Mouse (Mus musculus) embryonic facial prominence, embryonic 10.5 days (tissue): ENCODE results near the gene Itfg2. TPM values are rescaled to one million over a fixed set of nuclear protein-coding genes. Genes with fewer than 3 reads are reported as not detected.

ENCODE experiments used
- DNase-seq: peaks from one replicate; pipeline ENCODE4 v3.0.0-alpha.2; 2017; ENCODE audit warnings: low spot score
- H3K27ac ChIP-seq: fragments of 300-500 bp; sonication (generic); replicated peaks from 2 replicates; pipeline ENCODE4 v1.5.1; 2016; ENCODE audit warnings: mild to moderate bottlenecking
- H3K27me3 ChIP-seq: fragments of 300-500 bp; sonication (generic); replicated peaks from 2 replicates; pipeline ENCODE4 v1.6.1; 2016; ENCODE audit warnings: low read depth, mild to moderate bottlenecking; ENCODE audit not compliant: poor library complexity, severe bottlenecking
- H3K36me3 ChIP-seq: fragments of 300-500 bp; sonication (generic); replicated peaks from 2 replicates; pipeline ENCODE4 v1.6.1; 2016; ENCODE audit warnings: mild to moderate bottlenecking, moderate library complexity
- H3K4me1 ChIP-seq: fragments of 300-500 bp; sonication (generic); 2 replicates; pipeline ENCODE4 v1.6.1; 2016
- H3K4me3 ChIP-seq: fragments of 300-500 bp; sonication (generic); 2 replicates; pipeline ENCODE4 v1.5.1; 2016; ENCODE audit warnings: mild to moderate bottlenecking, moderate library complexity
- H3K9me3 ChIP-seq: fragments of 300-500 bp; sonication (generic); 2 replicates; pipeline ENCODE4 v1.6.1; 2016; ENCODE audit warnings: mild to moderate bottlenecking
- WGBS: fragments of 180-500 bp; shearing (Covaris S2); methylation state at CpG from one replicate; pipeline ENCODE4 v1.1.7; 2016; 5-methylcytosine and 5-hydroxymethylcytosine counted together
- polyA plus RNA-seq: library from polyadenylated mRNA; unstranded; fragments of >200 nt; fragmentation: Nextera tagmentation; extraction: Ambion mirVana; gene quantifications from 2 replicates; pipeline ENCODE4 v1.2.1, GENCODE M21; 2016

The Itfg2 gene
- polyA plus RNA-seq, 1 experiment from 2014 or later = 39.0 TPM

GRCm38 (mm10) chr6:128370040-128370439 lies 54.7 kb downstream of the Itfg2 start:
- Histone ChIP-seq H3K4me1 (peaks cover 23% of the 10 kb centered on the region), H3K27me3 (no peaks in the 10 kb centered on the region), H3K27ac (no peak overlapping the region), H3K36me3 (peaks cover 100% of the 10 kb centered on the region), H3K9me3 (no peaks in the 10 kb centered on the region), H3K4me3 (no peak overlapping the region)
- WGBS = 95% methylated on average over 5 of the region's 5 CpGs
- no peak for DNase-seq

DNA sequence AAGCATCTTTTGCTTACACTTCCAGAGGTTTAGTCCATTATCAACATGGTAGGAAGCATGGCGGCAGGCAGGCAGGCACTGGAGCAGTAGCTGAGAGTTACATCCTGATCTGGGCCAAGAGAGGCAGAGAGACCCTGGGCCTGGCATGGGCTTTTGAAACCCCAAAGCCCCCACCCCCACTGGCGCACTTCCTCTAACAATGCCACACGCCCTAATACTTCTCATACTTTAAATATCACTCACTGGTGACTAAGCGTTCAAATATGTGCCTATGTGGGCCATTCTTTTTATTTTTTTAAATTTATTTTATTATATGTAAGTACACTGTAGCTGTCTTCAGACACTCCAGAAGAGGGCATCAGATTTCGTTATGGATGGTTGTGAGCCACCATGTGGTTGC lies 58.3 kb downstream of the Itfg2 start:
- Histone ChIP-seq H3K27ac (no peak overlapping the region), H3K9me3 (no peaks in the 10 kb centered on the region), H3K27me3 (no peaks in the 10 kb centered on the region), H3K36me3 (peaks cover 72% of the 10 kb centered on the region), H3K4me1 (peaks cover 23% of the 10 kb centered on the region), H3K4me3 (no peak overlapping the region)
- 96% methylated on average over 5 of the region's 5 CpGs for WGBS
- no peak for DNase-seq

DNA sequence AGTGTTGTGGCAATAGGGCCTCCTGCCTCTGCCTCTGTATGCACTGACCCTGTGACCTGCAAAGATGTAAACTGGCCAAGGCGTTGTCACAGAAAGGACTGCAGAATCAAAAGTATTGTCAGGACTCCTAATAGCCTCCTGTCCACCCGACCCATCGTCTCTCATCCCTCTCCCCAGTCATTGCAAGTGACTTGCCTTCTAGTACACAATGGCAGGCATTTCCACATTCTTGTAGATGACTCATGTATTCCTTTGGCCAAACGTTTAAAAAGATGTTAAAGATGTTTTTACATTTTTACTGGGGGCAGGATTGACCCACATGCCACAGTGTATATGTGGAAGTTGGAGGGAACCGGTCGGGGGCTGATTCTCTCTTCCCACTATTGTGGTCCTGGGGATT lies 60.0 kb downstream of the Itfg2 start:
- no peaks in the 10 kb centered on the region for H3K27me3 ChIP-seq
- no peaks in the 10 kb centered on the region for H3K9me3 ChIP-seq
- 85% methylated on average over 6 of the region's 6 CpGs for WGBS
- DNase-seq = no peak
- H3K4me3 ChIP-seq = peak overlapping the region; percentile 21; the same call in 1 of the 2 replicates
- no peak overlapping the region for H3K27ac ChIP-seq
- peaks cover 40% of the 10 kb centered on the region for H3K4me1 ChIP-seq
- peaks cover 63% of the 10 kb centered on the region for H3K36me3 ChIP-seq

- Histone ChIP-seq H3K27me3 (no peaks in the 10 kb centered on the region), H3K4me3 (peak overlapping the region; percentile 88), H3K27ac (peak overlapping the region; percentile 96), H3K9me3 (no peaks in the 10 kb centered on the region), H3K4me1 (peaks cover 43% of the 10 kb centered on the region), H3K36me3 (peaks cover 59% of the 10 kb centered on the region)
- WGBS = 1% methylated on average over 46 of the region's 46 CpGs
- no peak for DNase-seq
Observed at GRCm38 (mm10) chr6:128363007-128363825, 61.5 kb downstream of the Itfg2 start.

GRCm38 (mm10) chr6:128362381-128363006 lies 62.2 kb downstream of the Itfg2 start, which contains the start of the genes Rhno1 and Foxm1:
Rhno1 (minus strand) TSS chr6:128362911.
Foxm1 (plus strand) TSS chr6:128362967.
- DNase-seq = peak; percentile 92
- no peaks in the 10 kb centered on the region for H3K27me3 ChIP-seq
- H3K27ac ChIP-seq = peak within 1 kb of the TSS; percentile 96
- peaks cover 43% of the 10 kb centered on the region for H3K4me1 ChIP-seq
- H3K36me3 ChIP-seq = peaks cover 59% of the 10 kb centered on the region
- peak within 1 kb of the TSS; percentile 88 for H3K4me3 ChIP-seq
- under 1% methylated on average over 75 of the region's 76 CpGs for WGBS
- H3K9me3 ChIP-seq = no peaks in the 10 kb centered on the region

DNA sequence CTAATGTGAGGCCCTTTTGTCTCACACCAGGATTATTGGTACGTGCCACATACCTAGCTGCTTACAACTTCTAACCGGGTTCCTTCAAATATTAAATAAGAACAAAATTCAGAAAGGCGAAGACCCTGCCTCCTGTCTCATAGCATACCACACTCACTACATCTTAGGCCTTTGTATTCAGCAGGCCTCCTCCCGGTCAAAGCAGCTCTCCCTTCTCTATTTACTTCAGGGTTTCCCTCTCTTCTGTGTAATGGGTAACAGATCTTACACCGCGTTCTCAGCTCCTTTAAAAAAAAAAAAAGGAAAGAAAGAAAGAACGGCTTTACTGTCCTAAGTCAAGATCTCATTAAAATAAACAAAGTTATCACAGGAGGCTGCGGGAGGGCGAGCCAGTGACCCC lies 62.8 kb downstream of the Itfg2 start:
- H3K27me3 ChIP-seq = no peaks in the 10 kb centered on the region
- 17% methylated on average over 9 of the region's 9 CpGs for WGBS
- H3K9me3 ChIP-seq = no peaks in the 10 kb centered on the region
- no peak for DNase-seq
- H3K4me3 ChIP-seq = peak overlapping the region; percentile 88
- peaks cover 59% of the 10 kb centered on the region for H3K36me3 ChIP-seq
- peak overlapping the region; percentile 96 for H3K27ac ChIP-seq
- H3K4me1 ChIP-seq = peaks cover 43% of the 10 kb centered on the region

Other genes starting within 250 kb of the Itfg2 start
- gene Tead4, start 124.1 kb downstream of the Itfg2 start, polyA plus RNA-seq = 2.9 and 3.2 TPM in 2 replicates
- 22.2 and 23.4 TPM in 2 replicates for gene Tulp3, start 69.1 kb downstream of the Itfg2 start, polyA plus RNA-seq
- 191 and 193 TPM in 2 replicates for gene Rhno1, start 62.0 kb downstream of the Itfg2 start, polyA plus RNA-seq
- gene Foxm1, start 62.0 kb downstream of the Itfg2 start, polyA plus RNA-seq = 63.0 and 68.7 TPM in 2 replicates
- 0.18 and 0.55 TPM in 2 replicates for gene Tex52, start 49.5 kb downstream of the Itfg2 start, polyA plus RNA-seq
- gene Gm44596, start 49.4 kb downstream of the Itfg2 start, polyA plus RNA-seq = not detected in 2 replicates
- gene Nrip2, start 25.6 kb downstream of the Itfg2 start, polyA plus RNA-seq = 2.0 and 2.2 TPM in 2 replicates
- 813 and 858 TPM in 2 replicates for gene Fkbp4, start 13.7 kb upstream of the Itfg2 start, polyA plus RNA-seq
- not detected in 2 replicates for gene Pzp, start 101.8 kb upstream of the Itfg2 start, polyA plus RNA-seq
- 0.20 TPM in 1 of 2 replicates, not detected in the other for gene A2ml1, start 156.7 kb upstream of the Itfg2 start, polyA plus RNA-seq
- not detected in 2 replicates for gene Klrb1a, start 198.6 kb upstream of the Itfg2 start, polyA plus RNA-seq
- not detected in 2 replicates for gene Clec2h, start 237.5 kb upstream of the Itfg2 start, polyA plus RNA-seq